Mouse (Mus musculus): ENCODE results near the gene Vmn2r100. TPM values are rescaled to one million over a fixed set of nuclear protein-coding genes. Genes with fewer than 3 reads are reported as not detected.

The Vmn2r100 gene
- polyA plus RNA-seq (2015; fragmentation: Nextera tagmentation; extraction: Ambion mirVana): not detected in 2 replicates

DNA sequence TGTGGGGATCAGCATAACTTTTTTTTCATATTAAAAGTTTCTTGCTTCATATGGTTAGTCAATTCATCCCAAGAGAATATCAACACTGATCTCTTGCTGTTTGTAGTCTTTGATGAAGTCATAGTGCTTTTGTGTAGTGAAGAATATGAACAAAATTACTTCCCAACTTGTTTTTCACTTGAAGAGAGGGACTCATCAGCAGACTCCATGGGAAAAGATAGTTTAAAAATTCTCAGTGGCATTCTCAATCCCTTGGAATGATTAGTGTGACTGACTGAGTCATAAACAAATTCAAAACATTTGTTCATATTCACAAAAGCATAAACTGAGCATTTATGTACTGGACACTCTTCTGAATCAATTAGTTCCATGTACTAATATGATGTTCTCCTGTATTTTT is at the start of gene Vmn2r100:
Gene Vmn2r100, plus strand, starts transcription at position 301 of the 400 bp plus-strand sequence.
- Histone ChIP-seq H3K27ac (no peak within 1 kb of the TSS), H3K4me2 (no peak within 1 kb of the TSS), H3K9ac (no peak within 1 kb of the TSS), H3K4me3 (replicated peaks) (no peak within 1 kb of the TSS), H3K27me3 (replicated peaks) (no peaks in the 10 kb centered on the region), H3K36me3 (no peaks in the 10 kb centered on the region), H3K4me1 (no peaks in the 10 kb centered on the region), H3K9me3 (no peaks in the 10 kb centered on the region)
- ATAC-seq (ENCODE audit: insufficient read depth, low FRiP score, low read depth): no peak

DNA sequence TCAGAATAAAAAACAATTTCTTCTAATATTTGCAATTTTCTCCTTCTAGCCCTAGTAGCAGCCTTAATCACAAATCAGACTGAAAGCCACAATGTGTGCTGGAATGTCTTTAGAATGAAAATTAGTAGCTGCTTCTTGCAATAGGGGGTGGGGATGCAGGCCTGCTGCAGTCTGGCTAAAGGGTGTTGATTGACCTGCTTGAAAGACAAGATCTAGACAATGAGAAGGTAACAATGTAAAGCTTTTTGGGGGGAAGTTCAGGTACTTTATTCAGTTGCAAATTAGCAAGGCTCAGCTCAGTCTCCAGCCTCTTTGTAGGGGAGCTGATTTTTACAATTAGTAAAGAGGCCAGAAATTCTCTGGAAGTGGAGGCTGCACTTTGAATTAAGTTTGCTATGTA is 21.7 kb upstream of the Vmn2r100 start:
- H3K27ac ChIP-seq: no peak overlapping the region
- no peak overlapping the region for H3K4me2 ChIP-seq
- H3K4me1 ChIP-seq: no peaks in the 10 kb centered on the region
- H3K9me3 ChIP-seq: no peaks in the 10 kb centered on the region
- H3K9ac ChIP-seq: no peak overlapping the region
- ATAC-seq (ENCODE audit: insufficient read depth, low FRiP score, low read depth): no peak
- H3K27me3 ChIP-seq (replicated peaks): no peaks in the 10 kb centered on the region
- H3K4me3 ChIP-seq (replicated peaks): no peak overlapping the region
- H3K36me3 ChIP-seq: no peaks in the 10 kb centered on the region

DNA sequence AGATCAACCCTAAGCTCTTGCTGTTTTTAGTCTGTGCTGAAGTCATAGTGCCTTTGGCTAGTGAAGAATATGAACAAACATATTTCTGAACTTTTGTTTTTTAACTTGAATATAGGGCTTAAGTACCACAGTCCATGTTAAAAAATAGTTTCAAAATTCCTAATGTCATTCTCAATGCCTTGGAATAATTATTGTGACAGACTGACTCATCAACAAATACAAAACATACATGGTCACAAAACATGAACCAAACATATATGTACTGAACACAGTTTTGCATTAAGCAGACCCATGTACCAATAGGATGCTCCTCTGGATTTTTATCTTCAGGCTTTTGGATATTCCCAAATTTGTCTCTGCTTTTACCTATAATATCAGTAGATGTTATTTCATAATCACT is 72.4 kb downstream of the Vmn2r100 start, which contains the start of gene Vmn2r101:
Gene Vmn2r101, plus strand, starts transcription at position 301 of the 400 bp plus-strand sequence.
- H3K4me2 ChIP-seq: no peak within 1 kb of the TSS
- no peak within 1 kb of the TSS for H3K27ac ChIP-seq
- no peak for ATAC-seq (ENCODE audit: insufficient read depth, low FRiP score, low read depth)
- no peak within 1 kb of the TSS for H3K4me3 ChIP-seq (replicated peaks)
- no peaks in the 10 kb centered on the region for H3K27me3 ChIP-seq (replicated peaks)
- no peaks in the 10 kb centered on the region for H3K36me3 ChIP-seq
- no peaks in the 10 kb centered on the region for H3K9me3 ChIP-seq
- H3K4me1 ChIP-seq: no peaks in the 10 kb centered on the region
- H3K9ac ChIP-seq: no peak within 1 kb of the TSS

Other genes starting within 250 kb of the Vmn2r100 start
- gene Vmn2r99, start 142.8 kb upstream of the Vmn2r100 start, polyA plus RNA-seq (2015; fragmentation: Nextera tagmentation; extraction: Ambion mirVana): not detected in 2 replicates
- gene Vmn2r101, start 72.5 kb downstream of the Vmn2r100 start, polyA plus RNA-seq (2015; fragmentation: Nextera tagmentation; extraction: Ambion mirVana): not detected in 2 replicates
- not detected in 2 replicates for gene Vmn2r102, start 155.6 kb downstream of the Vmn2r100 start, polyA plus RNA-seq (2015; fragmentation: Nextera tagmentation; extraction: Ambion mirVana)